Mouse (Mus musculus): ENCODE measurements around the gene Soat1. TPM values are rescaled to one million over a fixed set of nuclear protein-coding genes. Genes with fewer than 3 reads are reported as not detected.

Gene Soat1
- polyA plus RNA-seq, 1 experiment from 2014 or later: 12.6 TPM

- H3K27ac ChIP-seq (ENCODE audit: low read depth, low read length): no peak overlapping the region
- H3K36me3 ChIP-seq (ENCODE audit: control insufficient read depth, insufficient read depth, low read length): 0 out of 2 replicates have a peak, but pooled peaks cover 2% of the 10 kb centered on the region
- no peaks in the 10 kb centered on the region for H3K27me3 ChIP-seq (replicated peaks; ENCODE audit: control insufficient read depth, insufficient read depth, low read length)
- ATAC-seq: no peak
- H3K9ac ChIP-seq (ENCODE audit: low read depth, low read length): no peak overlapping the region
- H3K4me2 ChIP-seq (ENCODE audit: low read length): no peak overlapping the region
- H3K9me3 ChIP-seq (ENCODE audit: control insufficient read depth, low read length): no peaks in the 10 kb centered on the region
- no peak overlapping the region for H3K4me3 ChIP-seq (ENCODE audit: low read length)
- 94% methylated on average over 12 of the region's 12 CpGs for WGBS
- no peaks in the 10 kb centered on the region for H3K4me1 ChIP-seq (ENCODE audit: control insufficient read depth, insufficient read depth, low read depth, low read length)
Observed at GRCm38 (mm10) chr1:156442266-156442665, 31.9 kb downstream of the Soat1 start.

GRCm38 (mm10) chr1:156437726-156438125, 36.4 kb downstream of the Soat1 start:
- no peak overlapping the region for H3K4me2 ChIP-seq (ENCODE audit: low read length)
- no peak overlapping the region for H3K4me3 ChIP-seq (ENCODE audit: low read length)
- ATAC-seq: no peak
- H3K27me3 ChIP-seq (replicated peaks; ENCODE audit: control insufficient read depth, insufficient read depth, low read length): no peaks in the 10 kb centered on the region
- no peaks in the 10 kb centered on the region for H3K9me3 ChIP-seq (ENCODE audit: control insufficient read depth, low read length)
- no peak overlapping the region for H3K27ac ChIP-seq (ENCODE audit: low read depth, low read length)
- peaks cover 8% of the 10 kb centered on the region; the same call in 1 of the 2 replicates for H3K36me3 ChIP-seq (ENCODE audit: control insufficient read depth, insufficient read depth, low read length)
- no peaks in the 10 kb centered on the region for H3K4me1 ChIP-seq (ENCODE audit: control insufficient read depth, insufficient read depth, low read depth, low read length)
- whole genome bisulfite sequencing: 97% methylated on average over 5 of the region's 5 CpGs
- H3K9ac ChIP-seq (ENCODE audit: low read depth, low read length): no peak overlapping the region

DNA sequence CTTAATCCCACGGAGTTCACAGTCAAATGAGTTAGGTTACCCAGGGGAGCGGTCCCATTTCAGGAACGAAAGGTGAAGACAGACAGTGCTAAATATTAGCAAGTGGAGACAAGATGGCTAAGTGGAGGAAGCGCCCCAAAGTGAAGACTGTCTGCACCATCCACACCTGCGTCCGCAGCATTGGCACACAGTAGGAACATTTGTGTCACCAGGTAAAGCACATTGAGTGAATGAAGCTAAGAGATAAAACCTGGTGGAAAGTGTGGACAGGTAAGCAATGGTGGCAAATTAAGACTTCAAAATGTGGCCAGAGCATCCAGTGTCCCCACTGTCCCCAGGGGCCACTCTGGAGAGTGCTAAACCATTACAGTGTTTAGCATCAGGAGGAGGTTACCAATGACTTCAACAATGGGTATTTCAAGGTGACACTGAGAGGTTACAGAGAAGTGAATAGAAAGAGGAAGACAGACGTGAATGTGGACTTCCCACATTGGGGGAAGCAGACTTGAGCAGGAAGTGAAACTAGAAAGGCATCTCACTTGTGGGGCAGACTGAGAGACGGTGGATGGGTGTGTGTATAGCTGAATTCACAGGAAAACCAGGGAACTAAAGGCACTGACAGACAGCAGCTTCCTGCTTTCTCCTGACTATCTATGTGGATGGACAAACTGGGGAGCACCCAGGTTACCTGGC, 37.0 kb downstream of the Soat1 start:
- no peak overlapping the region for H3K9ac ChIP-seq (ENCODE audit: low read depth, low read length)
- H3K4me3 ChIP-seq (ENCODE audit: low read length): no peak overlapping the region
- H3K27me3 ChIP-seq (replicated peaks; ENCODE audit: control insufficient read depth, insufficient read depth, low read length): no peaks in the 10 kb centered on the region
- no peaks in the 10 kb centered on the region for H3K4me1 ChIP-seq (ENCODE audit: control insufficient read depth, insufficient read depth, low read depth, low read length)
- H3K27ac ChIP-seq (ENCODE audit: low read depth, low read length): no peak overlapping the region
- no peak overlapping the region for H3K4me2 ChIP-seq (ENCODE audit: low read length)
- H3K36me3 ChIP-seq (ENCODE audit: control insufficient read depth, insufficient read depth, low read length): peaks cover 8% of the 10 kb centered on the region; the same call in 1 of the 2 replicates
- no peaks in the 10 kb centered on the region for H3K9me3 ChIP-seq (ENCODE audit: control insufficient read depth, low read length)
- ATAC-seq: no peak
- 96% methylated on average over 8 of the region's 8 CpGs for WGBS

DNA sequence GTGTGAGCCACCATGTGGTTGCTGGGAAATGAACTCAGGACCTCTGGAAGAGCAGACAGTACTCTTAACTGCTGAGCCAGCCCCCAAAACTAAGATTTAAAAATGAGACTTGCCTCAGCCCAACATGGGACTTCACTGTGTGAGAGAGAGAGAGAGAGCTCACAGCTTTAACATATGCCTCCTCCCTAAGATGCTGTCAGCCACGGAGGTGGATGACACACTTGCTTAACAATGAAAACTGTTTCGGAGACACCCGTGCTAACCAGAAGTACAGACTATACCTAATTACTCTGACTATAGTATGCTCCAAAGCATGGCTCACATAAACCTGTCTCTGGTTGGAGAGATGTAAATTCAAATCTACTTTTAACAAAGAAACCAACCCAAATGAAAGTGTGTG, 40.6 kb downstream of the Soat1 start:
- peaks cover 6% of the 10 kb centered on the region; the same call in 1 of the 2 replicates for H3K36me3 ChIP-seq (ENCODE audit: control insufficient read depth, insufficient read depth, low read length)
- H3K9ac ChIP-seq (ENCODE audit: low read depth, low read length): no peak overlapping the region
- no peak overlapping the region for H3K4me3 ChIP-seq (ENCODE audit: low read length)
- no peaks in the 10 kb centered on the region for H3K4me1 ChIP-seq (ENCODE audit: control insufficient read depth, insufficient read depth, low read depth, low read length)
- WGBS: 86% methylated on average over 3 of the region's 3 CpGs
- H3K4me2 ChIP-seq (ENCODE audit: low read length): no peak overlapping the region
- H3K9me3 ChIP-seq (ENCODE audit: control insufficient read depth, low read length): no peaks in the 10 kb centered on the region
- no peaks in the 10 kb centered on the region for H3K27me3 ChIP-seq (replicated peaks; ENCODE audit: control insufficient read depth, insufficient read depth, low read length)
- H3K27ac ChIP-seq (ENCODE audit: low read depth, low read length): no peak overlapping the region
- no peak for ATAC-seq

- no peak overlapping the region for H3K4me2 ChIP-seq (ENCODE audit: low read length)
- H3K27ac ChIP-seq (ENCODE audit: low read depth, low read length): no peak overlapping the region
- no peak overlapping the region for H3K9ac ChIP-seq (ENCODE audit: low read depth, low read length)
- H3K9me3 ChIP-seq (ENCODE audit: control insufficient read depth, low read length): no peaks in the 10 kb centered on the region
- no peaks in the 10 kb centered on the region for H3K4me1 ChIP-seq (ENCODE audit: control insufficient read depth, insufficient read depth, low read depth, low read length)
- no peaks in the 10 kb centered on the region for H3K27me3 ChIP-seq (replicated peaks; ENCODE audit: control insufficient read depth, insufficient read depth, low read length)
- peaks cover 6% of the 10 kb centered on the region; the same call in 1 of the 2 replicates for H3K36me3 ChIP-seq (ENCODE audit: control insufficient read depth, insufficient read depth, low read length)
- WGBS: 81% methylated on average over 10 of the region's 10 CpGs
- ATAC-seq: no peak
- no peak overlapping the region for H3K4me3 ChIP-seq (ENCODE audit: low read length)
Observed at GRCm38 (mm10) chr1:156432498-156432897, 41.6 kb downstream of the Soat1 start.

DNA sequence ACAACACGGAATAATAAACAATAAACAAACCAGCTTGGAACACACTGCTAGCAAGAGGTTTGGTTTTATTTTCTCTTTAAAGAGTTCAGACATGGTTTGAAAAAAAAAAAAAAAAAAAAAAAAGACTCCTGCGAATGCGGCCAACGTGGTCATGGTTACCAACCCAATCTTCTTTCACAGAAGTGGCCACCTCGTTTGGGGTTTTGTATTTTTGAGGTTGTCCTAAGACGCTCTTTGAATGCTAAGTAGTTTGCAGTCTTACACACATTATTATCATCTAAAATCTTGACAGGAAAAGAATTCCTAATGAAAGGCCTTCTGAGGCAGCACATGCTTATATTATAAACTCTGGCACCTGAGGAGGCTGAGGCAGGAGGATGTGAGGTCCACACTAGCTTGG, 45.7 kb downstream of the Soat1 start:
- ATAC-seq: peak; percentile 65; the same call in 1 of the 2 replicates
- Histone ChIP-seq H3K27ac (ENCODE audit: low read depth, low read length) (no peak overlapping the region), H3K36me3 (ENCODE audit: control insufficient read depth, insufficient read depth, low read length) (no peaks in the 10 kb centered on the region), H3K9me3 (ENCODE audit: control insufficient read depth, low read length) (no peaks in the 10 kb centered on the region), H3K4me1 (ENCODE audit: control insufficient read depth, insufficient read depth, low read depth, low read length) (no peaks in the 10 kb centered on the region), H3K4me2 (ENCODE audit: low read length) (no peak overlapping the region), H3K4me3 (ENCODE audit: low read length) (no peak overlapping the region), H3K9ac (ENCODE audit: low read depth, low read length) (no peak overlapping the region), H3K27me3 (replicated peaks; ENCODE audit: control insufficient read depth, insufficient read depth, low read length) (no peaks in the 10 kb centered on the region)
- 67% methylated on average over 6 of the region's 6 CpGs for WGBS

DNA sequence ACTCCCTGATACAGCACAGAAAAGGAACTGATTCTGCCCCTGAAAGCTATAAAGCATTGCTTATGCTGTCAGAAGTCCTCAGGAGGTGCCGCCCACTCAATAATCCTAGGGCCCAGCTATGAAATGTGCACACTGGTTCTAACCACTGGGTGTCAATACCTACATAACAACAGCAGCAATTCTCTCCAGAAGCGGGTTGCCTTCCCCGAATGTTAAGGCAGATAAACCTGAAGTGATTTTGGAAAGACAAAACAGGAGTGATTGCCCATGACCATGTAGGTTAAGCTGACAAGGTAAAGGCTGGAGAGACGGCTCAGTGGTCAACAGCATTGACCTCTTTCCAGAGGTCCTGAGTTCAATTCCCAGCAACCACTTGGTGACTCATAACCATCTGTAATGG, 48.4 kb downstream of the Soat1 start:
- Histone ChIP-seq H3K4me2 (ENCODE audit: low read length) (no peak overlapping the region), H3K4me1 (ENCODE audit: control insufficient read depth, insufficient read depth, low read depth, low read length) (no peaks in the 10 kb centered on the region; the same call in 1 of the 2 replicates), H3K36me3 (ENCODE audit: control insufficient read depth, insufficient read depth, low read length) (no peaks in the 10 kb centered on the region), H3K27ac (ENCODE audit: low read depth, low read length) (no peak overlapping the region), H3K4me3 (ENCODE audit: low read length) (no peak overlapping the region), H3K27me3 (replicated peaks; ENCODE audit: control insufficient read depth, insufficient read depth, low read length) (no peaks in the 10 kb centered on the region), H3K9me3 (ENCODE audit: control insufficient read depth, low read length) (no peaks in the 10 kb centered on the region), H3K9ac (ENCODE audit: low read depth, low read length) (no peak overlapping the region)
- WGBS: 96% methylated on average over 4 of the region's 4 CpGs
- ATAC-seq: no peak

DNA sequence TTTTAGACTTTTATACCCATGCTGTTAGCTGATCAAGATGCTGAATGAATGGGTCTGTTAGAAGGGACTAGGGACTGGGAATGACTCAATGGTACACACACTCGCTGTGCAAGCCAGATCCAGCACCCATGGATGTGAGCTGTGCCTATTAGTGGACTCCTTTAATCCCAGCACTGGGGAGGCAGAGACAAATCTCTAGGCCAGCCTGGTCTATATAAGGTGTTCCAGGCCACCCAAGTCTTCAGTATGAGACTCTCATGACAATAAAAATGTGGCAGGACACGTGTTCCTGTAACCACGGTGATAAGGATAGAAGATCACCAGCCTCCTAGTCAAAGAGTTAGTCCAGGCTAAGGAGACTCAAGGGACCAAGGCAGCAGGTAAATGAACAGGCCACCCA, 50.1 kb downstream of the Soat1 start:
- WGBS: 93% methylated on average over 3 of the region's 3 CpGs
- no peaks in the 10 kb centered on the region; the same call in 1 of the 2 replicates for H3K4me1 ChIP-seq (ENCODE audit: control insufficient read depth, insufficient read depth, low read depth, low read length)
- no peak overlapping the region for H3K4me2 ChIP-seq (ENCODE audit: low read length)
- H3K9me3 ChIP-seq (ENCODE audit: control insufficient read depth, low read length): no peaks in the 10 kb centered on the region
- no peak overlapping the region for H3K4me3 ChIP-seq (ENCODE audit: low read length)
- no peak for ATAC-seq
- no peak overlapping the region for H3K9ac ChIP-seq (ENCODE audit: low read depth, low read length)
- no peak overlapping the region for H3K27ac ChIP-seq (ENCODE audit: low read depth, low read length)
- H3K27me3 ChIP-seq (replicated peaks; ENCODE audit: control insufficient read depth, insufficient read depth, low read length): no peaks in the 10 kb centered on the region
- no peaks in the 10 kb centered on the region for H3K36me3 ChIP-seq (ENCODE audit: control insufficient read depth, insufficient read depth, low read length)

- no peaks in the 10 kb centered on the region for H3K36me3 ChIP-seq (ENCODE audit: control insufficient read depth, insufficient read depth, low read length)
- 86% methylated on average over 6 of the region's 6 CpGs for WGBS
- no peak for ATAC-seq
Observed at GRCm38 (mm10) chr1:156423493-156423892, 50.6 kb downstream of the Soat1 start.

More at GRCm38 (mm10) chr1:156423493-156423892, 50.6 kb downstream of the Soat1 start:
- no peak overlapping the region for H3K27ac ChIP-seq (ENCODE audit: low read depth, low read length)
- no peak overlapping the region for H3K9ac ChIP-seq (ENCODE audit: low read depth, low read length)
- H3K4me3 ChIP-seq (ENCODE audit: low read length): no peak overlapping the region
- no peak overlapping the region for H3K4me2 ChIP-seq (ENCODE audit: low read length)
- no peaks in the 10 kb centered on the region for H3K9me3 ChIP-seq (ENCODE audit: control insufficient read depth, low read length)
- no peaks in the 10 kb centered on the region for H3K27me3 ChIP-seq (replicated peaks; ENCODE audit: control insufficient read depth, insufficient read depth, low read length)
- no peaks in the 10 kb centered on the region; the same call in 1 of the 2 replicates for H3K4me1 ChIP-seq (ENCODE audit: control insufficient read depth, insufficient read depth, low read depth, low read length)
